Mouse (Mus musculus) neural tube, embryonic 14.5 days (tissue): ENCODE measurements around the gene Ccdc92b. TPM values are rescaled to one million over a fixed set of nuclear protein-coding genes. Genes with fewer than 3 reads are reported as not detected.

Experiments used
- ATAC-seq: fragments of 200-750 bp; cut with Nextera tagmentation; 2 replicates; pipeline ENCODE4 v1.8.0; 2017; ENCODE audit warnings: low read depth, mild to moderate bottlenecking, moderate TSS enrichment, moderate library complexity
- H3K27ac ChIP-seq: fragments of 300-500 bp; sonication (generic); 2 replicates; pipeline ENCODE4 v1.5.1; 2014; ENCODE audit warnings: low read depth, mild to moderate bottlenecking, control low read depth, low read length, moderate library complexity, mixed read lengths
- H3K27me3 ChIP-seq: fragments of 300-500 bp; sonication (generic); 2 replicates; pipeline ENCODE4 v1.6.1; 2014; ENCODE audit warnings: low read length; ENCODE audit not compliant: control insufficient read depth, insufficient read depth
- H3K36me3 ChIP-seq: fragments of 300-500 bp; sonication (generic); 2 replicates; pipeline ENCODE4 v1.6.1; 2014; ENCODE audit warnings: low read length, mixed read lengths; ENCODE audit not compliant: control insufficient read depth, insufficient read depth
- H3K4me1 ChIP-seq: fragments of 300-500 bp; sonication (generic); 2 replicates; pipeline ENCODE4 v1.6.1; 2014; ENCODE audit warnings: low read length; ENCODE audit not compliant: control insufficient read depth, insufficient read depth
- H3K4me2 ChIP-seq: fragments of 300-500 bp; sonication (generic); 2 replicates; pipeline ENCODE4 v1.6.1; 2014; ENCODE audit warnings: mild to moderate bottlenecking, low read depth, low read length, control low read depth
- H3K4me3 ChIP-seq: fragments of 300-500 bp; sonication (generic); 2 replicates; pipeline ENCODE4 v1.5.1; 2014; ENCODE audit warnings: low read depth, low read length, control low read depth, mixed read lengths
- H3K9ac ChIP-seq: fragments of 300-500 bp; sonication (generic); replicated peaks from 2 replicates; pipeline ENCODE4 v1.6.1; 2014; ENCODE audit warnings: low read depth, mild to moderate bottlenecking, control low read depth, low read length, mixed read lengths
- H3K9me3 ChIP-seq: fragments of 300-500 bp; sonication (generic); 2 replicates; pipeline ENCODE4 v1.6.1; 2016; ENCODE audit warnings: low read length; ENCODE audit not compliant: control insufficient read depth
- WGBS: fragments of 180-500 bp; shearing (Covaris S2); extraction: QIAGEN DNeasy Blood & Tissue Kit; methylation state at CpG from one replicate; pipeline ENCODE4 v1.1.7; 2014; 5-methylcytosine and 5-hydroxymethylcytosine counted together
- polyA plus RNA-seq: library from polyadenylated mRNA; unstranded; fragments of >200 nt; fragmentation: Nextera tagmentation; extraction: Ambion mirVana; gene quantifications from 2 replicates; pipeline ENCODE4 v1.2.1, GENCODE M21; 2014

Ccdc92b gene
- polyA plus RNA-seq, 1 experiment from 2014 or later, result 4.1 TPM

GRCm38 (mm10) chr11:74602286-74602685 is 17.1 kb upstream of the Ccdc92b start:
- no peak for ATAC-seq
- H3K9me3 ChIP-seq, result no peaks in the 10 kb centered on the region
- no peak overlapping the region for H3K9ac ChIP-seq
- H3K36me3 ChIP-seq, result no peaks in the 10 kb centered on the region
- WGBS, result 82% methylated on average over 1 of the region's 1 CpGs
- no peaks in the 10 kb centered on the region for H3K4me1 ChIP-seq
- H3K4me2 ChIP-seq, result no peak overlapping the region
- H3K27me3 ChIP-seq, result no peaks in the 10 kb centered on the region
- no peak overlapping the region for H3K4me3 ChIP-seq
- no peak overlapping the region for H3K27ac ChIP-seq

- H3K27ac ChIP-seq, result no peak overlapping the region
- 27% methylated on average over 5 of the region's 5 CpGs for WGBS
- H3K27me3 ChIP-seq, result peaks cover 19% of the 10 kb centered on the region
- no peaks in the 10 kb centered on the region for H3K9me3 ChIP-seq
- H3K9ac ChIP-seq, result no peak overlapping the region
- H3K4me3 ChIP-seq, result no peak overlapping the region
- ATAC-seq, result no peak
- H3K4me1 ChIP-seq, result peaks cover 5% of the 10 kb centered on the region
- H3K36me3 ChIP-seq, result no peaks in the 10 kb centered on the region
- H3K4me2 ChIP-seq, result no peak overlapping the region
Measured at GRCm38 (mm10) chr11:74610068-74610467, 9.3 kb upstream of the Ccdc92b start.

GRCm38 (mm10) chr11:74610545-74611176 is 8.7 kb upstream of the Ccdc92b start, which contains the start of gene Rap1gap2:
Gene Rap1gap2, minus strand, starts transcription at chr11:74610915.
- Histone ChIP-seq H3K9me3 (no peaks in the 10 kb centered on the region), H3K27me3 (peaks cover 19% of the 10 kb centered on the region), H3K4me1 (peaks cover 5% of the 10 kb centered on the region), H3K27ac (no peak within 1 kb of the TSS), H3K4me3 (peak within 1 kb of the TSS; percentile 36), H3K4me2 (peak within 1 kb of the TSS; percentile 75), H3K9ac (peak within 1 kb of the TSS; percentile 53), H3K36me3 (no peaks in the 10 kb centered on the region)
- under 1% methylated on average over 49 of the region's 50 CpGs for WGBS
- ATAC-seq, result peak; percentile 34; the same call in 1 of the 2 replicates

GRCm38 (mm10) chr11:74611437-74611836 is 8.0 kb upstream of the Ccdc92b start:
- Histone ChIP-seq H3K4me3 (no peak overlapping the region), H3K27ac (no peak overlapping the region), H3K9ac (no peak overlapping the region), H3K4me2 (no peak overlapping the region), H3K36me3 (no peaks in the 10 kb centered on the region), H3K9me3 (no peaks in the 10 kb centered on the region), H3K4me1 (peaks cover 5% of the 10 kb centered on the region), H3K27me3 (peaks cover 19% of the 10 kb centered on the region)
- ATAC-seq, result no peak
- WGBS, result 17% methylated on average over 7 of the region's 7 CpGs

GRCm38 (mm10) chr11:74613428-74613827 is 6.0 kb upstream of the Ccdc92b start:
- H3K9ac ChIP-seq, result no peak overlapping the region
- 59% methylated on average over 4 of the region's 4 CpGs for WGBS
- H3K9me3 ChIP-seq, result no peaks in the 10 kb centered on the region
- H3K27ac ChIP-seq, result no peak overlapping the region
- peaks cover 5% of the 10 kb centered on the region for H3K4me1 ChIP-seq
- H3K36me3 ChIP-seq, result no peaks in the 10 kb centered on the region
- H3K4me2 ChIP-seq, result no peak overlapping the region
- H3K4me3 ChIP-seq, result no peak overlapping the region
- peaks cover 24% of the 10 kb centered on the region for H3K27me3 ChIP-seq
- no peak for ATAC-seq

- 58% methylated on average over 5 of the region's 5 CpGs for WGBS
- no peaks in the 10 kb centered on the region for H3K9me3 ChIP-seq
- no peak for ATAC-seq
- no peak overlapping the region for H3K27ac ChIP-seq
- H3K27me3 ChIP-seq, result peaks cover 15% of the 10 kb centered on the region
- H3K4me3 ChIP-seq, result no peak overlapping the region
- H3K9ac ChIP-seq, result no peak overlapping the region
- H3K4me2 ChIP-seq, result no peak overlapping the region
- H3K36me3 ChIP-seq, result no peaks in the 10 kb centered on the region
- peaks cover 1% of the 10 kb centered on the region for H3K4me1 ChIP-seq
Measured at GRCm38 (mm10) chr11:74615571-74615970, 3.8 kb upstream of the Ccdc92b start.

GRCm38 (mm10) chr11:74619956-74620300 is 523 bp downstream of the Ccdc92b start:
- Histone ChIP-seq H3K9me3 (no peaks in the 10 kb centered on the region), H3K27me3 (peaks cover 5% of the 10 kb centered on the region)
- ATAC-seq, result peak; percentile 60

GRCm38 (mm10) chr11:74621974-74622669 is 2.7 kb downstream of the Ccdc92b start:
- 80% methylated on average over 8 of the region's 8 CpGs for WGBS

More at GRCm38 (mm10) chr11:74619956-74620300, 523 bp downstream of the Ccdc92b start:
- Histone ChIP-seq H3K36me3 (no peaks in the 10 kb centered on the region), H3K9ac (peak overlapping the region; percentile 81), H3K4me1 (no peaks in the 10 kb centered on the region), H3K4me3 (peak overlapping the region; percentile 66), H3K4me2 (peak overlapping the region; percentile 67), H3K27ac (no peak overlapping the region)
- WGBS, result 3% methylated on average over 16 of the region's 16 CpGs

GRCm38 (mm10) chr11:74623693-74624092 is 4.3 kb downstream of the Ccdc92b start:
- no peak overlapping the region for H3K9ac ChIP-seq
- no peaks in the 10 kb centered on the region for H3K36me3 ChIP-seq
- H3K9me3 ChIP-seq, result no peaks in the 10 kb centered on the region
- H3K27ac ChIP-seq, result no peak overlapping the region
- H3K4me1 ChIP-seq, result no peaks in the 10 kb centered on the region
- H3K4me2 ChIP-seq, result no peak overlapping the region
- ATAC-seq, result no peak
- 74% methylated on average over 6 of the region's 6 CpGs for WGBS
- no peak overlapping the region for H3K4me3 ChIP-seq
- no peaks in the 10 kb centered on the region; the same call in 1 of the 2 replicates for H3K27me3 ChIP-seq

More at GRCm38 (mm10) chr11:74621974-74622669, 2.7 kb downstream of the Ccdc92b start:
- H3K36me3 ChIP-seq, result no peaks in the 10 kb centered on the region
- peaks cover 5% of the 10 kb centered on the region for H3K27me3 ChIP-seq
- H3K4me1 ChIP-seq, result no peaks in the 10 kb centered on the region
- H3K27ac ChIP-seq, result no peak overlapping the region
- no peak overlapping the region for H3K4me2 ChIP-seq
- no peak for ATAC-seq
- H3K4me3 ChIP-seq, result no peak overlapping the region
- no peak overlapping the region for H3K9ac ChIP-seq
- no peaks in the 10 kb centered on the region for H3K9me3 ChIP-seq
